Mouse (Mus musculus) kidney, embryonic 14.5 days (tissue): ENCODE data around the gene Cckbr. TPM values are rescaled to one million over a fixed set of nuclear protein-coding genes. Genes with fewer than 3 reads are reported as not detected.
"Not testable (repeated sequence)": the region's sequence is repeated elsewhere in the genome, so short reads cannot be mapped to it uniquely, and the experiment has no call there.

Experiments used
- ATAC-seq: fragments of 200-750 bp; cut with Nextera tagmentation; 2 replicates; pipeline ENCODE4 v1.8.0; 2017; ENCODE audit warnings: moderate number of reproducible peaks, mild to moderate bottlenecking, moderate TSS enrichment, moderate library complexity; ENCODE audit not compliant: low FRiP score, low TSS enrichment
- H3K27ac ChIP-seq: fragments of 300-500 bp; sonication (generic); 2 replicates; pipeline ENCODE4 v1.5.1; 2014; ENCODE audit warnings: low read depth, mild to moderate bottlenecking, low read length, moderate library complexity, mixed read lengths
- H3K27me3 ChIP-seq: fragments of 300-500 bp; sonication (generic); 2 replicates; pipeline ENCODE4 v1.6.1; 2014; ENCODE audit warnings: mild to moderate bottlenecking, low read length; ENCODE audit not compliant: control insufficient read depth, insufficient read depth
- H3K36me3 ChIP-seq: fragments of 300-500 bp; sonication (generic); 2 replicates; pipeline ENCODE4 v1.6.1; 2014; ENCODE audit warnings: low read length, mixed read lengths; ENCODE audit not compliant: control insufficient read depth, insufficient read depth
- H3K4me1 ChIP-seq: fragments of 300-500 bp; sonication (generic); 2 replicates; pipeline ENCODE4 v1.6.1; 2014; ENCODE audit warnings: low read length, mixed read lengths; ENCODE audit not compliant: control insufficient read depth, insufficient read depth
- H3K4me2 ChIP-seq: fragments of 300-500 bp; sonication (generic); replicated peaks from 2 replicates; pipeline ENCODE4 v1.6.1; 2014; ENCODE audit warnings: low read depth, mild to moderate bottlenecking, low read length
- H3K4me3 ChIP-seq: fragments of 300-500 bp; sonication (generic); 2 replicates; pipeline ENCODE4 v1.5.1; 2014; ENCODE audit warnings: mild to moderate bottlenecking, low read length
- H3K9ac ChIP-seq: fragments of 300-500 bp; sonication (generic); 2 replicates; pipeline ENCODE4 v1.6.1; 2014; ENCODE audit warnings: low read depth, mild to moderate bottlenecking, low read length, moderate library complexity
- H3K9me3 ChIP-seq: fragments of 300-500 bp; sonication (generic); 2 replicates; pipeline ENCODE4 v1.6.1; 2016; ENCODE audit warnings: low read length; ENCODE audit not compliant: control insufficient read depth
- WGBS: fragments of 180-500 bp; shearing (Covaris S2); extraction: QIAGEN DNeasy Blood & Tissue Kit; methylation state at CpG from one replicate; pipeline ENCODE4 v1.1.7; 2014; 5-methylcytosine and 5-hydroxymethylcytosine counted together
- polyA plus RNA-seq: library from polyadenylated mRNA; unstranded; fragments of >200 nt; fragmentation: Nextera tagmentation; extraction: Ambion mirVana; gene quantifications from 2 replicates; pipeline ENCODE4 v1.2.1, GENCODE M21; 2014

Cckbr gene
- polyA plus RNA-seq, 1 experiment from 2014 or later = 0.58 TPM

DNA sequence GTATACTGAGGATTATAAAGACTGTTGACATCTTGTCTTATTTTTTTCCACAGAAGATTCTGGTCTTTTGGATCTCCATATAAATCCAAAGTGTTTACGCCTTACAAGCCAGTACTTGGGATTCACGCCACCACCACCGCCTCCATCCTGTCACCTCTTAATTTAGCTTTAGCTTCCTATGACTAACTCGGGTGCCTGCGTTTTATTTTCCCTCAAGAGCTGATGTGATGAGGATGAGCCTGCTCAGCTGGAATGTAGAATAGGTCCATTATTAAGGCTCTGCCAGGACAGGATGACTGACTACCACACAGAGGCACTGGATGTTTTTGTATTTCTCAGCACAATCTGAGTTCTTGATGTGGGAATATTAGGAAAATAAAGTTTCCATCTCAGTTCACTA lies 40.0 kb downstream of the Cckbr start:
- not testable (repeated sequence) for H3K36me3 ChIP-seq, H3K4me3 ChIP-seq, H3K27me3 ChIP-seq, H3K9ac ChIP-seq, H3K4me2 ChIP-seq, H3K9me3 ChIP-seq, ATAC-seq, H3K27ac ChIP-seq, H3K4me1 ChIP-seq
- WGBS = 75% methylated on average over 5 of the region's 5 CpGs

GRCm38 (mm10) chr7:105472607-105473006 lies 47.1 kb downstream of the Cckbr start:
- WGBS = 33% methylated on average over 1 of the region's 1 CpGs
- no peak for ATAC-seq

DNA sequence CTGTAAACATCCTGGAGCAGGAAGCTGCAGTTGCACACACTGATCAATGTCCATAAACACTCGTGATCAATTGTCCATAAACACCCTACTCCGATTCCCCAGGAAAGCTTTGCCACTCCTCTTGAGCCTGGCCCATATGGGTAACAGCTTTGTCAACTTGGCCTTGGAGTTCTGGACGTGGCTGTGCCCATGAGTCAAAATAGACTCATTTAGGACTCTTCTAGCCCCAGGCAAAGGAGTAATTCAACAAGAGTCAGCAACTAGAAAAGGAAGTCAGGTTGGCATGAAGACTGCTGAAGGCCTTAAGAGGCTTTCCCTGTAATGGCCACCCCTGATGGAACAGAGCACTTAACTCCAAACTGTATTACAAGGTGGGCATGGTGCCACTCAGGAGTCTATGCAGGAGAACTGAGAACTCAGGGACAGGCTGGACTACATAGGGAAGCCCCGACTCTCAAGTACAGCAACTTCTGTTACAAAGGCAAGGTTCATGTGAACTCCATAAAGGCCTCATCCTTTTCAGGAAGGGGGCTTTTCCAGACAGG lies 49.3 kb downstream of the Cckbr start:
- no peak overlapping the region for H3K27ac ChIP-seq
- 64% methylated on average over 4 of the region's 4 CpGs for WGBS
- H3K27me3 ChIP-seq = no peaks in the 10 kb centered on the region
- no peak overlapping the region for H3K9ac ChIP-seq
- H3K9me3 ChIP-seq = no peaks in the 10 kb centered on the region
- no peak overlapping the region for H3K4me2 ChIP-seq
- ATAC-seq = no peak
- H3K4me3 ChIP-seq = no peak overlapping the region
- H3K4me1 ChIP-seq = no peaks in the 10 kb centered on the region
- H3K36me3 ChIP-seq = no peaks in the 10 kb centered on the region

More at GRCm38 (mm10) chr7:105472607-105473006, 47.1 kb downstream of the Cckbr start:
- no peaks in the 10 kb centered on the region for H3K27me3 ChIP-seq
- no peaks in the 10 kb centered on the region for H3K9me3 ChIP-seq
- no peaks in the 10 kb centered on the region for H3K36me3 ChIP-seq
- H3K27ac ChIP-seq = no peak overlapping the region
- no peak overlapping the region for H3K4me2 ChIP-seq
- H3K4me1 ChIP-seq = no peaks in the 10 kb centered on the region
- H3K4me3 ChIP-seq = no peak overlapping the region
- no peak overlapping the region for H3K9ac ChIP-seq

- Histone ChIP-seq H3K4me1 (no peaks in the 10 kb centered on the region), H3K4me2 (no peak overlapping the region), H3K36me3 (no peaks in the 10 kb centered on the region), H3K27ac (no peak overlapping the region), H3K9me3 (no peaks in the 10 kb centered on the region), H3K9ac (no peak overlapping the region), H3K27me3 (no peaks in the 10 kb centered on the region), H3K4me3 (no peak overlapping the region)
- no peak for ATAC-seq
- 81% methylated on average over 7 of the region's 7 CpGs for WGBS
Observed at GRCm38 (mm10) chr7:105475396-105475949, 49.9 kb downstream of the Cckbr start.

- no peak for ATAC-seq
- Histone ChIP-seq H3K36me3 (no peaks in the 10 kb centered on the region), H3K4me3 (no peak overlapping the region), H3K4me2 (no peak overlapping the region), H3K9ac (no peak overlapping the region), H3K4me1 (no peaks in the 10 kb centered on the region), H3K27me3 (no peaks in the 10 kb centered on the region), H3K9me3 (no peaks in the 10 kb centered on the region), H3K27ac (no peak overlapping the region)
- WGBS = 80% methylated on average over 10 of the region's 10 CpGs
Observed at GRCm38 (mm10) chr7:105476683-105477432, 51.3 kb downstream of the Cckbr start.

DNA sequence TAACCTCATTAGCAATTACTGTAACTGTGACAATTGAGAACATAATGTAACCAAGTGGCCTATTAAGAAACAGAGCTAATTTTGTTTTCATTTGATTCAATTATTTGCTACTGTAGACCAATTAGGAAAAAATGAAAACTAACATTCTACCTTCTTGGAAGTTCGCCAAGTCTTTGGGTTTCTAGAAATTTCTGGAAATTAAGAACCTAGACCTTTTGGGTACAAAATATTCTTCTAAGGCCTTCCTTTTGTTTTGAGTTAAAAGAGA lies 51.8 kb downstream of the Cckbr start:
- no peaks in the 10 kb centered on the region for H3K27me3 ChIP-seq
- H3K4me2 ChIP-seq = no peak overlapping the region
- ATAC-seq = no peak
- H3K4me3 ChIP-seq = no peak overlapping the region
- no peaks in the 10 kb centered on the region for H3K4me1 ChIP-seq
- H3K27ac ChIP-seq = no peak overlapping the region
- H3K9me3 ChIP-seq = no peaks in the 10 kb centered on the region
- 90% methylated on average over 1 of the region's 1 CpGs for WGBS
- H3K36me3 ChIP-seq = no peaks in the 10 kb centered on the region
- H3K9ac ChIP-seq = no peak overlapping the region

- Histone ChIP-seq H3K9me3 (no peaks in the 10 kb centered on the region), H3K4me2 (no peak overlapping the region), H3K36me3 (no peaks in the 10 kb centered on the region), H3K4me3 (no peak overlapping the region), H3K27ac (no peak overlapping the region), H3K27me3 (no peaks in the 10 kb centered on the region), H3K9ac (no peak overlapping the region), H3K4me1 (no peaks in the 10 kb centered on the region)
- 0 out of 2 replicates have a peak, but pooled peaks have one; percentile 17 for ATAC-seq
- 58% methylated on average over 3 of the region's 3 CpGs for WGBS
Observed at GRCm38 (mm10) chr7:105477841-105478240, 52.3 kb downstream of the Cckbr start.

- Histone ChIP-seq H3K4me2 (no peak overlapping the region), H3K9me3 (no peaks in the 10 kb centered on the region), H3K27me3 (no peaks in the 10 kb centered on the region), H3K27ac (no peak overlapping the region), H3K36me3 (no peaks in the 10 kb centered on the region), H3K4me3 (no peak overlapping the region), H3K9ac (no peak overlapping the region), H3K4me1 (no peaks in the 10 kb centered on the region)
- ATAC-seq = no peak
- 83% methylated on average over 8 of the region's 8 CpGs for WGBS
Observed at GRCm38 (mm10) chr7:105478344-105478743, 52.8 kb downstream of the Cckbr start.

DNA sequence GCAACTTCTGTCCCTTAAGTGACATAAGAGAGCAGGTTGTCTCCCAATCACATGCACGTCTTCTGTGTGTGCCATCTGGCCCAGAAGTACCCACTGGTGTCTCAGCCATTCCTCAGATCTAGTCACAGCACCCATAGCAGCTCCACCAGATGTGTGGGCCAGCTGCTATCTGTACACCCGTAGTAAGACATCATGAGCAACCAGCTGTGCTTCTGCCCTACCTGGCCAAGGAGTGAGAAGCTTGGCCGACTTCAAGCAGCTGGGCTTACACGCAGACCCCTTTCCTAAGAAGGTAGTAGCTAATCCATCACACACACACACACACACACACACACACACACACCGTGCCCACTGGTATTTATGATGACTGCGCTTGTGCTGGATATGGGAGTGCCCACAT lies 53.7 kb downstream of the Cckbr start:
- Histone ChIP-seq H3K36me3 (no peaks in the 10 kb centered on the region), H3K4me1 (no peaks in the 10 kb centered on the region), H3K9ac (no peak overlapping the region), H3K4me2 (no peak overlapping the region), H3K4me3 (no peak overlapping the region), H3K27me3 (no peaks in the 10 kb centered on the region), H3K9me3 (no peaks in the 10 kb centered on the region), H3K27ac (no peak overlapping the region)
- WGBS = 91% methylated on average over 6 of the region's 6 CpGs
- ATAC-seq = no peak
